Mouse (Mus musculus): ENCODE results near the gene Arl10. TPM values are rescaled to one million over a fixed set of nuclear protein-coding genes. Genes with fewer than 3 reads are reported as not detected.

Arl10 gene
- polyA plus RNA-seq, 1 experiment from 2014 or later: 18.4 TPM

DNA sequence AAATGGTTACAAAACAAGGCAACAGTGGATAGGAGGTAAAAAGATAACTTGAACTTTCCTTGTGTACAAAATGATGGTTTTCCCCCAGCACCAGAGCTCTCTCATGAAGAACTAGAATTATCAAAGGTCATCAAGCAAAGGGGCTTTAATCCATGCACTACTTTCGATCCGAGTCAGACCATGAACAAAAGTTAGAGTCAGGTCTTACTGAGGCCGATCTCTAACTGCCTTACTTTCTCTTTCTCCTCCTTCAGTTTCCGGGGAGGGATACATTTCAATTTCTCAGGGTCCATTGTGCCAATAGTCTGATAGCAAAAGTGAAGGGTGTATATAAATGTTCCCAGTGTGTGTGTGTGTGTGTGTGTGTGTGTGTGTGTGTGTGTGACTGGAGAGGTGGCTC is 2.2 kb upstream of the Arl10 start:
- ATAC-seq (replicated peaks; ENCODE audit: insufficient number of reproducible peaks, low FRiP score, low TSS enrichment): no peak
- no peaks in the 10 kb centered on the region for H3K27me3 ChIP-seq (ENCODE audit: control insufficient read depth, insufficient read depth, low read length)

DNA sequence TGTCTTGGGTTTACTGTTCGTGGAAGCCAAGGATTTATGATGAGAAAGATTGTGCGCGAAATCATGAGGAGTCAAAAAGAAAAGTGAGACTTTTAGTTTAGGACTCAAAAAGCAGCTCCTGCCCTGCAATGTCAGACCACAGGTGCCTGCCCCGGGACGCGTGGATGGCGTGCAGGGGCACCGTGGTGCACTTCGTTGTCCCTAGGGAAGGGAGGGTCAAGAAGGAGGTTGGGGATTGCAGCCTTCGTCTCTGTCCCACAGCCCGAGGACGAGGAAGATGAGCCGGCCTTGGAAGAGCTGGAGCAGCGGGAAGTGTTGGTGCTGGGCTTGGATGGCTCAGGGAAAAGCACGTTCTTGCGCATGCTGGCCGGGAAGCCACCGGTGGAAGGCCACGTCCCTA is 674 bp downstream of the Arl10 start:
- Histone ChIP-seq H3K4me2 (peak overlapping the region; percentile 90), H3K27ac (ENCODE audit: low read depth, low read length) (peak overlapping the region; percentile 82; the same call in 1 of the 2 replicates), H3K36me3 (ENCODE audit: control insufficient read depth, insufficient read depth, low read length) (peaks cover 5% of the 10 kb centered on the region; the same call in 1 of the 2 replicates), H3K9me3 (replicated peaks; ENCODE audit: control insufficient read depth, low read length) (no peaks in the 10 kb centered on the region), H3K27me3 (ENCODE audit: control insufficient read depth, insufficient read depth, low read length) (no peaks in the 10 kb centered on the region), H3K9ac (ENCODE audit: low read depth, low read length) (peak overlapping the region; percentile 90), H3K4me1 (ENCODE audit: control insufficient read depth, insufficient read depth, low read length) (peaks cover 7% of the 10 kb centered on the region; the same call in 1 of the 2 replicates), H3K4me3 (ENCODE audit: low read depth, low read length) (peak overlapping the region; percentile 94)
- WGBS (ENCODE audit: insufficient replicate concordance): 3% methylated on average over 19 of the region's 19 CpGs
- ATAC-seq (replicated peaks; ENCODE audit: insufficient number of reproducible peaks, low FRiP score, low TSS enrichment): no peak; the same call in 1 of the 2 replicates

More for the DNA sequence above, 2.2 kb upstream of the Arl10 start:
- H3K4me3 ChIP-seq (ENCODE audit: low read depth, low read length): no peak overlapping the region
- 76% methylated on average over 4 of the region's 4 CpGs for WGBS (ENCODE audit: insufficient replicate concordance)
- no peaks in the 10 kb centered on the region; the same call in 1 of the 2 replicates for H3K36me3 ChIP-seq (ENCODE audit: control insufficient read depth, insufficient read depth, low read length)
- no peak overlapping the region for H3K9ac ChIP-seq (ENCODE audit: low read depth, low read length)
- H3K9me3 ChIP-seq (replicated peaks; ENCODE audit: control insufficient read depth, low read length): no peaks in the 10 kb centered on the region
- H3K27ac ChIP-seq (ENCODE audit: low read depth, low read length): no peak overlapping the region
- peaks cover 7% of the 10 kb centered on the region; the same call in 1 of the 2 replicates for H3K4me1 ChIP-seq (ENCODE audit: control insufficient read depth, insufficient read depth, low read length)
- H3K4me2 ChIP-seq: no peak overlapping the region

GRCm38 (mm10) chr13:54577652-54578507 is 3.1 kb downstream of the Arl10 start:
- H3K9me3 ChIP-seq (replicated peaks; ENCODE audit: control insufficient read depth, low read length): no peaks in the 10 kb centered on the region
- H3K4me2 ChIP-seq: no peak overlapping the region
- ATAC-seq (replicated peaks; ENCODE audit: insufficient number of reproducible peaks, low FRiP score, low TSS enrichment): no peak
- WGBS (ENCODE audit: insufficient replicate concordance): 79% methylated on average over 21 of the region's 21 CpGs
- H3K4me1 ChIP-seq (ENCODE audit: control insufficient read depth, insufficient read depth, low read length): peaks cover 7% of the 10 kb centered on the region; the same call in 1 of the 2 replicates
- H3K27ac ChIP-seq (ENCODE audit: low read depth, low read length): no peak overlapping the region
- H3K4me3 ChIP-seq (ENCODE audit: low read depth, low read length): no peak overlapping the region
- H3K9ac ChIP-seq (ENCODE audit: low read depth, low read length): no peak overlapping the region
- H3K27me3 ChIP-seq (ENCODE audit: control insufficient read depth, insufficient read depth, low read length): no peaks in the 10 kb centered on the region
- peaks cover 13% of the 10 kb centered on the region for H3K36me3 ChIP-seq (ENCODE audit: control insufficient read depth, insufficient read depth, low read length)

GRCm38 (mm10) chr13:54581385-54581784 is 6.6 kb downstream of the Arl10 start:
- Histone ChIP-seq H3K4me3 (ENCODE audit: low read depth, low read length) (no peak overlapping the region), H3K27me3 (ENCODE audit: control insufficient read depth, insufficient read depth, low read length) (no peaks in the 10 kb centered on the region), H3K4me2 (no peak overlapping the region), H3K27ac (ENCODE audit: low read depth, low read length) (no peak overlapping the region), H3K4me1 (ENCODE audit: control insufficient read depth, insufficient read depth, low read length) (no peaks in the 10 kb centered on the region), H3K36me3 (ENCODE audit: control insufficient read depth, insufficient read depth, low read length) (peaks cover 24% of the 10 kb centered on the region), H3K9ac (ENCODE audit: low read depth, low read length) (no peak overlapping the region), H3K9me3 (replicated peaks; ENCODE audit: control insufficient read depth, low read length) (no peaks in the 10 kb centered on the region)
- no peak for ATAC-seq (replicated peaks; ENCODE audit: insufficient number of reproducible peaks, low FRiP score, low TSS enrichment)
- WGBS (ENCODE audit: insufficient replicate concordance): 69% methylated on average over 2 of the region's 2 CpGs

GRCm38 (mm10) chr13:54582126-54582525 is 7.3 kb downstream of the Arl10 start:
- ATAC-seq (replicated peaks; ENCODE audit: insufficient number of reproducible peaks, low FRiP score, low TSS enrichment): no peak
- no peak overlapping the region for H3K27ac ChIP-seq (ENCODE audit: low read depth, low read length)
- H3K27me3 ChIP-seq (ENCODE audit: control insufficient read depth, insufficient read depth, low read length): no peaks in the 10 kb centered on the region
- H3K9ac ChIP-seq (ENCODE audit: low read depth, low read length): no peak overlapping the region
- no peaks in the 10 kb centered on the region for H3K9me3 ChIP-seq (replicated peaks; ENCODE audit: control insufficient read depth, low read length)
- WGBS (ENCODE audit: insufficient replicate concordance): 83% methylated on average over 10 of the region's 10 CpGs
- H3K36me3 ChIP-seq (ENCODE audit: control insufficient read depth, insufficient read depth, low read length): peaks cover 24% of the 10 kb centered on the region
- H3K4me1 ChIP-seq (ENCODE audit: control insufficient read depth, insufficient read depth, low read length): no peaks in the 10 kb centered on the region
- H3K4me2 ChIP-seq: no peak overlapping the region
- no peak overlapping the region for H3K4me3 ChIP-seq (ENCODE audit: low read depth, low read length)

- Histone ChIP-seq H3K27ac (ENCODE audit: low read depth, low read length) (no peak overlapping the region), H3K36me3 (ENCODE audit: control insufficient read depth, insufficient read depth, low read length) (peaks cover 24% of the 10 kb centered on the region), H3K27me3 (ENCODE audit: control insufficient read depth, insufficient read depth, low read length) (no peaks in the 10 kb centered on the region), H3K9me3 (replicated peaks; ENCODE audit: control insufficient read depth, low read length) (no peaks in the 10 kb centered on the region), H3K9ac (ENCODE audit: low read depth, low read length) (no peak overlapping the region), H3K4me2 (no peak overlapping the region), H3K4me3 (ENCODE audit: low read depth, low read length) (no peak overlapping the region), H3K4me1 (ENCODE audit: control insufficient read depth, insufficient read depth, low read length) (no peaks in the 10 kb centered on the region)
- WGBS (ENCODE audit: insufficient replicate concordance): 78% methylated on average over 5 of the region's 5 CpGs
- no peak for ATAC-seq (replicated peaks; ENCODE audit: insufficient number of reproducible peaks, low FRiP score, low TSS enrichment)
Measured at GRCm38 (mm10) chr13:54582860-54583259, 8.0 kb downstream of the Arl10 start.

DNA sequence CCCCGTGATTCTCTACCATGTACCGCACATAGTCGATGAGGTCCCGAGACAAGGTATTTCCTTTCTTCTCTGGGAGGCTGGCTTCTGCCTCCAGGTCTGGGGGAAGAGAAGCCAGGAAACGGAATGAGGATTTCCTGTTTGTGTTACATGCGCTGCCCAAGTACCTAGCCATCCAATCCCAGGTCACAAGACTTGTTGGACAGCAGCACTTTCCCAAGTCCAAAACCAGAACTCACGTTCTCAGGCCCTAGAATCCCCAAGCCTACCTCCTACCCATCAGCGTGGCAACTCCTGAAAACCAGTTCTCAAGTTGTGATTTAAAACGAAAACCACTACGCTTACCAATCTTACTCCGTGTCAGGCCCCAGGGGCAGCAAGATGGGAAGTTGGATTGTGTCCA is 11.0 kb downstream of the Arl10 start:
- no peak overlapping the region for H3K4me2 ChIP-seq
- H3K27me3 ChIP-seq (ENCODE audit: control insufficient read depth, insufficient read depth, low read length): no peaks in the 10 kb centered on the region
- no peak overlapping the region for H3K4me3 ChIP-seq (ENCODE audit: low read depth, low read length)
- H3K36me3 ChIP-seq (ENCODE audit: control insufficient read depth, insufficient read depth, low read length): peaks cover 21% of the 10 kb centered on the region
- peaks cover 8% of the 10 kb centered on the region for H3K4me1 ChIP-seq (ENCODE audit: control insufficient read depth, insufficient read depth, low read length)
- no peaks in the 10 kb centered on the region for H3K9me3 ChIP-seq (replicated peaks; ENCODE audit: control insufficient read depth, low read length)
- no peak for ATAC-seq (replicated peaks; ENCODE audit: insufficient number of reproducible peaks, low FRiP score, low TSS enrichment)
- WGBS (ENCODE audit: insufficient replicate concordance): 82% methylated on average over 11 of the region's 11 CpGs
- no peak overlapping the region for H3K27ac ChIP-seq (ENCODE audit: low read depth, low read length)
- no peak overlapping the region for H3K9ac ChIP-seq (ENCODE audit: low read depth, low read length)

DNA sequence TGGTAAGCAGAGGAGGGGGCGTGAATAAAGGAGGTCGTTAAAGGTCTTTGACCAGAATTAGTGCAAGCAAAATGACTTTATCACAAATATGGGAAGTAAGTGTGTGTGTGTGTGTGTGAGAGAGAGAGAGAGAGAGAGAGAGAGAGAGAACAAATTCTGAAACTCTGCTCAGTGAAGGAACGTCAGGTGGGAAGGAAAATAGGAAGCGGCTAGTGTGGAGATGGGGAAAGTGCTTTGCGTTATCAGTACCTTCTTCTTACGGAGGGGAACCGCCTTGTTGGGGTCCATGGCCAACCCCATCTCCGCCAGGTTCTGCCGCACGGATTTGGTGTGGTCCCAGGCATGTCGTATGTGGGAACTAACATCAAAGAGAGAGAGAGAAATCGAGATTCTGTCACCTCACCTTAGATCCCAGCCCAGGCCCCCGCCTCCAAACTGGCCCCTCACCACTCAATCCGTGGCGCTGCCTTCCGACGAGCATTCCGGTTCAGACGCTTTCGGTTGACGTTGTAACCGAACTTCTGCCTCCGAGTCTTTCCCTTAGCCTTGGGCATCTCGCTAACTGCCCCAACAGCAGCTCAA is 14.7 kb downstream of the Arl10 start:
- Histone ChIP-seq H3K27ac (ENCODE audit: low read depth, low read length) (peak overlapping the region; percentile 59), H3K9me3 (replicated peaks; ENCODE audit: control insufficient read depth, low read length) (no peaks in the 10 kb centered on the region), H3K9ac (ENCODE audit: low read depth, low read length) (peak overlapping the region; percentile 77), H3K27me3 (ENCODE audit: control insufficient read depth, insufficient read depth, low read length) (no peaks in the 10 kb centered on the region), H3K4me1 (ENCODE audit: control insufficient read depth, insufficient read depth, low read length) (peaks cover 15% of the 10 kb centered on the region), H3K36me3 (ENCODE audit: control insufficient read depth, insufficient read depth, low read length) (peaks cover 5% of the 10 kb centered on the region; the same call in 1 of the 2 replicates), H3K4me2 (peak overlapping the region; percentile 78), H3K4me3 (ENCODE audit: low read depth, low read length) (peak overlapping the region; percentile 69)
- no peak for ATAC-seq (replicated peaks; ENCODE audit: insufficient number of reproducible peaks, low FRiP score, low TSS enrichment)
- WGBS (ENCODE audit: insufficient replicate concordance): 1% methylated on average over 24 of the region's 24 CpGs

Data from heart, embryonic 11.5 days (tissue).